Mouse (Mus musculus) adrenal gland, adult (tissue): ENCODE measurements at regions not wholly inside any gene's neighbourhood (a gene's known extent, or its start where the extent isn't known, plus 50 kb on each side); places are given as distances from the start of the nearest gene placed in this dataset.

ENCODE experiments used
- DNase-seq, 2 experiments: peaks; one replicate each; pipeline ENCODE4 v3.0.0; 2022 to 2023; ENCODE audit warnings: low spot score in 1 of 2; ENCODE audit not compliant: inconsistent age in 2 of 2

DNA sequence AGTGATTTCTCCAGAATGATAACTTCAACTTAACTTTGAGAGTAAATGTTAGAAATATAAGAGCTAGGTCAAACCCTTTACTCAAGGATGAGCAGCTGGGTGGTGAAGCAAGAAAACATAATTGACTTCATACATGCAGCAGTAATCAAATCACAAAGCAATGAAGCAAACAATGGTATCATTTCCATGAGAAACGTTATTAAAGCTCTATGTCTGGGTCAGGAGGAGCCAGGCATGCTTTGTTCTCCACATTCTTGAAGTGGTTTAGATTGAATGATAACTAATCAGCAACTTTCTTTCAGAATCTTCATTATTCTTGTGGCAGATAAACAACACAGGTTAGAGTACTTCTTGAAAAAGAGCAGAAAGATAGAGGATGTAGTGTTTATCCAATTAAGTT, 577.8 kb downstream of the Cetn3 start:
- DNase-seq: no peak

DNA sequence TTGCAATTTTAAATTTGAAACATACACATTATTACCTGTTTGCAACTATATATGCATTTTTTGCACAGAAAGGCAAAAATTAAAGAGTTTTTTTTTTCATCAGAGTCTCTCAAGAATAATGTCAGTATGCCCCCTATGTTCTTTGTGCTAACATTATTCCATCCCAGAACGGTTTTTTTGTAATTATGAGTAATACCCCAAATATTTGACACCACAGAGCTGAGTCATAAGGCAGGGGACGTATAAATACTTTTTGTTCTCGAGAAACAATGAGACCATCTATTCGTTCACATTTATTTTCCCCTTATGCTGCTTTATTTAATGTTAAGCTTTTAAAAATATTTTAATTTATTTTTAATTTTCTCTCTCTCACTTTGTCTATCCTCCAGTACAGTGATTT, 578.5 kb downstream of the Cetn3 start:
- no peak for DNase-seq

DNA sequence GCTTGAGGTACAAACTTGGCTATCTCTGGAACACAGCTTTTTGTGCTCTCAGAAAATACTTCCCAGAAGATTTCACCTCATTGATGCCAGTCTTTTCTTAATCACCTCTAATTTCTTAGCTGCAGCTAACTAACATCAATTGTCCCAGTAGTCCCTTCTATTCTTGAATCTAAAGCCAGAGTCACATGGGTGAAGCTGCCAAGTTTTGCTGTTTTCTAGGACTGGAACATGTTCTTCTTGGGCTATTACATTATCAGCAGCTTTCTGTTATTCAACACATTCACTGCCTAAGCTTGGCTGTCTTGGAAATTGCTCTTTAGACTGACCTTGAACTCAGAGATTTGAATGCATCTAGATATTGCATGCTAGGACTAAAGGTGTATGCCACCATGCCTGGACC, 583.9 kb downstream of the Cetn3 start:
- no peak for DNase-seq

DNA sequence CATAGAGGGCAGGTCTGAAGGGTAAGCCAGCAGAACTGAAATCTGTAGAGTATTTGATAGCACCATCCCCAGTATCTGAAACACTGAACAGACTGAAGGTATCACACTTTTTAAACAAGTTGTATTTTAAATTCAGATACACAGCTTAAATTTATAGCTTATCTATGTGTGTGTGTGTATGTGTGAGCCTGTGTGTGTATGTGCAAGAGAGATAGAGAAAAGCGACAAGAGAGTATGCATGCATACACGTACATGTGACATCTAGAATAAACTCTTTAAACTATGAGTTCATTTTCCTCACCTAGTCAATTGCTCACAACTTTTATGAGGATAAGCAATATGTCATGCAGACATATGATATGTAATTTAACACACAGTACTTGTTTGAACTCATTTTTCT, 588.7 kb downstream of the Cetn3 start:
- DNase-seq: no peak

DNA sequence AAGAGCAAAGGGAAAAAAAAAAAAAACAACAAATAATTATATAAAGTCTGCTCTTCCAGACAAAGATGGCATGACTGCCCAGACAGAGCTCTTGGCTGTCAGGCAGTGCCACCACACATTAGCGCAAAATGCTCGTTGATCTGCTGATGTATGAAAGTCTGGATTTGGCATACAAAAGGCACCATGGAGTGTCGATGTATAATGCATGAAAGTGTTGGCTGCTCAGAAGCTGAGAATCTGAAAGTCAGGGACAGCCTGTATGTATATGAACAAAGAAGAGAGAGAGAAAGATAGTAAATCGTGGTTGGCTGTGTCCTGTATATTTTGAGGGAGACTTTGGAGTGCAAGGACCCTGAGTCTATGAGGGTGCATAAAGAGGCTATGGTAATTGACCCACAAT, 589.7 kb downstream of the Cetn3 start:
- no peak for DNase-seq

DNA sequence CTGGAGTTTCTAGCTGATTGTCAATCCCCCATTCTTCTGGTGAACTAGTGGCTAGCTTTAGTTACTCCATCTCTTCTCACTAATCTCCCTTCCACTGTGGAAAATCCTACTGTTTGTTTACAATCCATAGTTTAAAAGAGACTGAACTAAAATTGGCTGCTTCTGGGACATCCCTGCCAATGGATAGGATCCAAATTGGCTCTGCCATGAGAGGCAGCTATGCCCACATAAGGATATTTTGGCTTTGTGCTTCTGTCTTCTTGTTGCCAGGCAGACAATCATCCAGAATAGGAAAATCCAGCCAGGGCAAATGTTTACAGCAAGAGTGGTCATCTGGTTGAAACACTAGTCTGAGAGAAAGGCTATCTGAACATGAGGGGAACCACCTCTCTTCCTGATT, 610.0 kb downstream of the Cetn3 start:
- no peak for DNase-seq

DNA sequence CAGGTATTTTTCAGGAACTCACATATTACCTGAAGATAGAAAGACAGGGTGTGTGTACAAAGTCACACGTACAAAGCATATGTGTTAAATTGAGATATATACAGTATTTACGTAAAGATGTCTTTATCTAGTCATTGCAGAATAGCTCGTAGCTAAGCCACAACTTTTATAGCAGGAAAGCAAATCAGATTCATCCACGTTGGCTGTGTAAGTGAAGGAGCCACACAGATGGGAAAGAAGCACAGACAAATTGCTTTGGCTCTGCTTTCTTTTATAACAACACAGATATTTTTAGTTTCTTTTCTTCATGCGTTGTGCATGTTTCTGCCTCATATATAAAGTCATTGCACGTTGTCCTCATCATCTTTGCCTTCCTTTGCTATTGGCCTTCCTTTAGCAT, 610.6 kb downstream of the Cetn3 start:
- DNase-seq: no peak

DNA sequence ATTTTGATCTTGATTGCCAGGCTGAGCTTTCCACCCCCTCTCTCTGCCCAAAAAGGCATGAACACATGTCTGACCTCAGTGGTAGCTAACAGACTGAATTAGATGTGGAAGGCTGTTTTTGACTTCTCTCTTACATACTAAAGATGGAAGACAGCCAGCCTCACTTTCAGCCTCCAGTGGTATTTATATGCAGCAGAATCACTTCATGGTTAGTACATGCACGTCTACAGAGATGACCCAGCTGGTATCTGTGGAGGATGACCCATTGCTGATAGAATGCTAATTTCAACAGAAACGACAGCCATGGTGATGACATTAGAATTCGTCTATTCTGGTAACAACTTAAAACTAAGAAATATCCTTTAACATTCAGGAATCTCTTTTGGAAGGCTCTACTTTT, 630.8 kb downstream of the Cetn3 start:
- DNase-seq: no peak

DNA sequence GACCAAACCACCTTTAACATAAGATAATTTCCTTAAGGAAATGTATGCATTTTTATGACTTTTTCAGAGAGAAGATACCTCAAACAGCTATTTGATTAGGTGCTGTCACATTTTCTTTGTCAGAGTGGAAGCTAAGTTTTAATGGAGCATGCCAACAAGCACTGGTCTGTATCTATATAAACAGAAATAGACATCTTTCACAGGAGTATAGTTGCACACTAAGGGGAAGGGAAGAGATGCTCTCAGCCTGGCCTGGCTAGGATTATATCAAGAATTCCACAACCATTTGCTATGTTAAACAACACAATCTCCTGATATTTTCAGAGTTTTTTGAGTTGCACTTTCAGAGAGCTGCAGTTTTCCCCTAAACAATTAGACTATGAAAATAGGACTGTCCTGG, 638.1 kb downstream of the Cetn3 start:
- no peak for DNase-seq

DNA sequence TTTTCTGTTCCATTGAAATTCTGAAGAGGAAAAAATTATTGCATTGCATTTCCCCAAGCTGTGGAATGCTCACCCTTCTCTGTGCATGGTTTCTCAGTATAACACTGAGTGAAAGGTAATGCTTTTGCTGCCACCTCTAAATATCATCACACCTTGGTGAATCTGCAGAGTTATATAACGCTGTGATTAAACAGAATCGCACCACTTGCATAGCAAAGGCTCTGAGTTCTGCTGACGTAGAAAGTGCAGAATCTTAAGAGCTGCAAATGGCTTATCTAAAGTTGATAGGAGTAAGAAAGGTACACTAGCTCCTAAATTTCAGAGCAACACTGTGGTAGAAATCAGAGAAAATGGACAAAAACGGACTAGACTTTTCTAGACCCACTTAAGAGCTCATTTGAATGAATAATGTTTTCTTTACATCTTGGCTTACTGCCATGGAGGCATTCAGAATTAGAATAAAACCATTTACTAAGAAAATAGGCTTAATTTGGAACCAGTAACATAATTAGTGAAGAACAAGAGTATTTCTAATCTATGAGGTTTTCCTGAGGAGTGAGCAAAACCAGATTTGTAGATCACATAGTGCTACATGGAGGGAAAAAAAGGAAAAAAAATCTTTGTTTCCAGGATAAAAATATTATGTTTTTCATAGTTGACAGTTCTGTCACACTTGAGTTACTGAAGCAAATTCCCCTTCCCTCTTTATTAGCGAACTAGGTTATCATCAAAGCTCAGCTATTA, 641.2 kb downstream of the Cetn3 start:
- DNase-seq: no peak

DNA sequence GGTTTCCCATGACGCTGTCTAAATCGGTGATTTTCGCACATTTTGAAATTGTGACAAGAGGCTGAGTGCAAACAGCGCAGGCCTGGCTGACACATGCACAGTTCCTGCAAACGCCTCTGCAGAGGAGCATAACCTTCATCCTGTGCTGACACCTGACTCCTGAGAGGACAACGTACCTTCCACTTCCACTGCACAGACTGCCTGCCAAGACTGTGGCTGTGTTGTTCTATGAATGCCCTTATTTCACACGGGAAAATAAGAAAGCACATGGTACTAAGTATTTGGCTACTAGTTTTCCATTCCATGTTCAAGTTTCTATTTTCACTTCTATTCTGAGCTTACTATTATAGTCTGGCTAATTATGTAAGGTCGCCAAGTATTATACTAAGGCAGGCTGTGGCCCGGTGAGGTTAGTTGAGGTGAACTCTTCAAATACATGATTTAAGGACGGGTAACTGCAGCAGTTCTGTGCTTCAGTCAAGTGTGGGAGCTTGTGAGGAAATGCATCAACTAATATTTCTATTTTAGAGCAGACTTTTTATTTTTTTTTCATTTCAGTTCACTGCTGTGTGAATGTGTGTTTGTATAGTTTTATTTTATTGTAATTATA, 642.0 kb downstream of the Cetn3 start:
- DNase-seq: no peak

DNA sequence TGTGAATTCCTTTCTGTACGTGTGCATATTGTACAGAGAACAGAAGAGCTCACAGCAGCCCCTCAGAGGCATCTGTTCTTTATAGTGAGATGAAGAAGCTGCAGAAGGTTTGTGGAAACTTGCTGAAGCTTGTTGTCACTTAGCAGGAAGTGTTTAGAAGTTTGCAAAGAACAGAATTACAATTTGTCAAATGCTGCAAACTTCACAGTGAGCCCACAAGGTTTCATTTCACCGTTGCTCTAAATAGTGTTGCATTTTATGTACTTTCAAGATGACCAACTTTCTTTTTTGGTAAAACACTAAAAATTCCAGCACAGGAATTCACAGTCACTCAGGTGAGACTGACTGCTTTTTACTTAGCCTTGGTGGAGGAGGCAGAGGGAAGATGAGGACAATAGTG, 649.5 kb downstream of the Cetn3 start:
- no peak for DNase-seq

DNA sequence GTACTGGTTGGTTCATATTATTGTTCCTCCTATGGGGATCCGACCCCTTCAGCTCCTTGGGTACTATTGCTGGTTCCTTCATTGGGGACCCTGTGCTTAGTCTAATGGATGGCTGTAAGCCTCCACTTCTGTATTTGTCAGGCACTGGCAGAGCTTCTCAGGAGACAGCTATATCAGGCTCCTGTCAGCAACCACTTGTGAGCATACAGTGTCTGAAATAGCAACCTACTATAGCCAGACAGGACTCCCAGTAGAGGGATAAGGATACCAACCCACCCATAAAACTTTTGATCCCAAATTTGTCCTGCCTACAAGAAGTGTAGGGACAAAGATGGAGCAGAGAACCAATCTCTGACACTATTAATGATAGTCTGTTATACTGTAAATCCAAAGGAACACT, 656.4 kb downstream of the Cetn3 start:
- DNase-seq: no peak

DNA sequence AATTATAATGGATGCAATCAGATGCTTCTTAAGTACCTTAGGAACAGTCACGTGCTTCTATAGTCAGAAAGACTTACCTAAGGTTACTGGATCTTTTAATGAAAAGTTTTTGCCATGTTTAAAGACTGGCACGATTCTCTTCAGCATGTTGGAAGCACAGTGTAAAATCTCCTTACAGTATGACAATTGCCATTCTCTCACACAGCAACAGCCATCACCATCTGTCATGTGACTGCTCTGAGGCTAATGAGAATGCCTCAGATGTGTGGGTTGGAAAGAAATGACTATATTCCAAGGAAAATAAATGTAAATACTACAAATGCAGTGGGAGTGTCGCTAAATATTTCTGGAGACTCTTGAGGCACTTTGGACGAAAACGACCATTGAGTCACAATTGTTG, 670.8 kb downstream of the Cetn3 start:
- DNase-seq: no peak

DNA sequence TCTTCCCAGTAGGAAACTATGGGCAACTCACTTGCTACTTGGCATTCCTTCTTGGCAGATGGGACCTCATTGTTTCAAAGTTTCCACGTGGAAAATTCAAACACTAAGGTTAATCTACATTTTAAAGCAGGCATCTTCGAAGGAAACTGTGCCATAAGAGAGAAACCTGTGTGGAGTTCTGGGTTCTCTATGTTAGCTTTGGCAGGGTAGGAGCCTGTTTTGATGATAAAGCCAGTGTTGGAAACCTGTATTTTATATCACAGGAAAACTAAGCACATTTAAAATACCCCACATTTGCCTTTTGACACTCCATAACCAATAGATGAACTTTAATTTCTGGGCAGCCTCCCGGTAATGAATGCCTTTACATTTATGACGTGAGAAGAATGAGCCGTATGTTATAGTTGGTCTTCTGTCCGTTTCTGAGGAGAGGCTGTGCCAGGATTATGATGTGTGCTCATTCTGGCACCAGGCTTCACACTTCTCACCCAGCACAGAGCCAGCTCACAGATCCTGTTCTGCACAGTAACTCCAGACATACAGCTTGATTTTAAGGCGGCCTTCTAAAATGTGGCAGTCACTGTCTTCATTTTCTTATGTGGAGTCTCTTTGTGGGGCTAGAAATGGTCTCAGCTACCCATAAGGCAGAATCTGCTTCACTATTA, 700.5 kb downstream of the Cetn3 start:
- DNase-seq: no peak

DNA sequence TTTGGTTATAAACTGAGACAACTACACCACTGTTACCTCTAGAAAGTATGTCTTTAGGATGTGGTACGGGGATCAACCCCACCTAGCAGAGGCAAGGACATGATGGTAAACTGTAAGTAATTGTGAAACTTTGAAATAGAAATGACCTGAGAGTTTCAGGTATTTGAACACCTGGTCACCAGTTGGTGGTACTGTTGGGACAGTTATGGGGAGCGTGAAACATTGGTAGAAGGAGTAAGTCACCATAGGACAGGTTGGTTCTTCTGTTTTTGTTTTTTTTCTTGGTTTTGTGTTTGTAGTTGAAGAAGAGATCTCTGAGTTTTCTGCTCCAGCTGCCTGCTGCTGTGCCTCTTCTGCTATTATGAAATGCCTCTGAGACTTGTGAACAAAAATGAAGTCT, 713.7 kb downstream of the Cetn3 start:
- DNase-seq: no peak

DNA sequence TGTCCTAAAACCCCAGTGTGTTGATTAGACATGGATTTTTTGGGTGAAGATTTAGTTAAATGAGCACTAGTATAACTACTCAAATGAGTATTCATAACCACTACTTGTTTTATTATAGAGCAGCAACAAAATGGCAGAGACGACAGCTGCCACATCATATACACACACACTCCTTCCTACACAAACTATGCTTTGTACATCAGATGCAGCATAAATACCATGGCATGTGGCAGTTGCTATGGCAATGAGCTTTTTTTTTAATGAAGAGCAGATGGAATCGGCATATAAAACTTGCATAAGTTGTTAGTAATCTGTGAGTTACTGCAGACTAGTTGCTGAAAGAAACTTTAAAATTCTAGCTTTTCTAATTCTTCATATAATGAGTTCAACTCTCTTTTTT, 725.3 kb downstream of the Cetn3 start:
- DNase-seq: no peak

DNA sequence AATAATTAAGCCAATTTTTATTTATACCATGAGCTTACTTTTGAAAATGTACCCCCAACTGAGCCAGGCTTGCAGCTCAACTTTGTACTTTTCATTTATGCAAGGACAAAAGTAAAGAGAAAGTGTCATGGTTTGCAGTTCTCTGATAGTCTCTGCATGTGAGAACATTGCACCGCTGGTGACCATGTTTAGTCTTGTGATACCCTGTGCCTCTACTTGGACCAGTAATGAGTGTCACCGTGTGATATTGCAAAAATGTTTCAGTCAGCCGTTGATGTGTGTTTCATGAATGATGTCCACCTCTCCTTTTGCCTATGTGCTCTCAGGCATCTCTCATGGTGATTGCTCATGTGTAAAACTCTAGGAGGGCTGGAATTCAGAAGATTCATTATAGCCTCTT, 726.6 kb downstream of the Cetn3 start:
- DNase-seq: no peak
